Mouse (Mus musculus) C2C12 (cell line): Measurements from ENCODE around the gene Sycn.

Experiments
- CTCF ChIP-seq: IDR thresholded peaks from one replicate; pipeline ENCODE4 v1.5.1; 2011; ENCODE audit not compliant: control insufficient read depth, insufficient read depth, insufficient read length
- MAX ChIP-seq: IDR thresholded peaks from one replicate; pipeline ENCODE4 v1.6.1; 2011; ENCODE audit warnings: mild to moderate bottlenecking, control low read depth
- MYOD1 ChIP-seq: IDR thresholded peaks from one replicate; pipeline ENCODE4 v1.6.1; 2011; ENCODE audit warnings: low read depth; ENCODE audit not compliant: control insufficient read depth, insufficient read length

GRCm38 (mm10) chr7:28585001-28585400 is 44.3 kb downstream of the Sycn start:
- no peak for TF ChIP-seq CTCF
- no peak for TF ChIP-seq MYOD1
- no peak for TF ChIP-seq MAX
